Mouse (Mus musculus): ENCODE data around the gene Tmed10. TPM values are rescaled to one million over a fixed set of nuclear protein-coding genes. Genes with fewer than 3 reads are reported as not detected.

The Tmed10 gene
- total RNA-seq, 1 experiment from 2014 or later = 90.3 TPM

- no peak for ATAC-seq (replicated peaks in 1 of 2; ENCODE audit: insufficient read depth in 1 of 2, low FRiP score in 2 of 2, low TSS enrichment in 1 of 2, low read depth in 1 of 2, poor library complexity in 2 of 2, severe bottlenecking in 2 of 2)
These were observed 8.4 kb upstream of the Tmed10 start for GRCm38 (mm10) chr12:85382761-85383680.

DNA sequence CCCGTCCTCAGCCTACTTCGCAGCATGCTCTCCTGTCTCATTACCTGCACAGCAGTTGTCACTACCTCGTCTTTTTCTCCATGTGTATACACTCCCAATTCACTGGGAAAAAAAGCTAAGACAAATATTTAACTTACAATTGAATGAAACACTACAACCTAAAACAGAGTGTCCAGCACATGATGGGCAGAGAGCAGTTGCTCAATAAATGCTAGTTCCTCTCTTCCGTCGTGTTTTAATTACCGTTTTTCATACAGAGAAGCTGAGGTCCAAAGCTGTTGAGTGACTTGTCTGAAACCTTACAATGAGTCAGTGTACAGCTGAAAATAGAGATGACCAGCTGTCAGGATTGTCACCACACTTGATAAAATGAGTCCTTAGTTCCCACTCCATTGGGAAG lies 6.9 kb upstream of the Tmed10 start:
- ATAC-seq (replicated peaks in 1 of 2; ENCODE audit: insufficient read depth in 1 of 2, low FRiP score in 2 of 2, low TSS enrichment in 1 of 2, low read depth in 1 of 2, poor library complexity in 2 of 2, severe bottlenecking in 2 of 2) = no peak

- no peak for ATAC-seq (replicated peaks in 1 of 2; ENCODE audit: insufficient read depth in 1 of 2, low FRiP score in 2 of 2, low TSS enrichment in 1 of 2, low read depth in 1 of 2, poor library complexity in 2 of 2, severe bottlenecking in 2 of 2)
These were observed 6.3 kb upstream of the Tmed10 start for GRCm38 (mm10) chr12:85380942-85381341.

DNA sequence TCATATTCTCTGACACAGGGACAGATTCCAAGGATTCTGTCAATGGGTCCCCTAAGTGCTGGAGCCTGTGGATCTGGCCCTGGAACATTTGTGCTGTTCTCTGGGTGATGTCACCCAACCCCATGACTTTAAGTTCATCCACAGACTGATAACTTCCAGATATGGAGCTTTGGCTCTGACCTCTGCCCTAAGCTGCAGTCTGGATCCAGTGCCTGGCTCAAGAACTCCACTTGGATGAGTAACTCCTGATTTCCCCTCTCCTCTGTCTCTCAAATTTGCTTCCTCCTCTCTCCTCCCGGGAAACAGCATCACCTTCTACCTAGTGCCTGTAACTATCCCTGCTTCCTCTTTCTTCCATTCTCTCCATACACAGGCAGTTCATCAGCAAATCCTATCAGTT lies 5.7 kb upstream of the Tmed10 start:
- ATAC-seq (replicated peaks in 1 of 2; ENCODE audit: insufficient read depth in 1 of 2, low FRiP score in 2 of 2, low TSS enrichment in 1 of 2, low read depth in 1 of 2, poor library complexity in 2 of 2, severe bottlenecking in 2 of 2) = no peak

DNA sequence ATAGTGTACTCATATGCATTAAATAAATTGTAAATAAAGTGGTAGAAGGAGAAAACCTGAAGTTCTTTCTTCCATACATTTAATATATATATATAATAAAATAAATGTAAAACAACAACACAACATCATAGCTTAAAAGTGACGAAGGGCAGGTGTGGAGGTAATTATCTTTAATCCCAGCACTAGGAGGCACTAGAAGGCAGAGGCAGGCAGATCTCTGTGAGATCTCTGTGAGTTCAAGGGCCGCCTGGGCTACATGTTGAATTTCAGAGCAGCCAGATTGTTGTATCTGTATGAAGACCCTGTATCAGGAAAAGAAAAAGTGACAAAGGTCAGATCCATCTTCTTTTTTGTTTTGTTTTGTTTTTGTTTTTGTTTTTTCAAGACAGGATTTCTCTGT lies 3.6 kb upstream of the Tmed10 start:
- ATAC-seq (replicated peaks in 1 of 2; ENCODE audit: insufficient read depth in 1 of 2, low FRiP score in 2 of 2, low TSS enrichment in 1 of 2, low read depth in 1 of 2, poor library complexity in 2 of 2, severe bottlenecking in 2 of 2) = no peak

DNA sequence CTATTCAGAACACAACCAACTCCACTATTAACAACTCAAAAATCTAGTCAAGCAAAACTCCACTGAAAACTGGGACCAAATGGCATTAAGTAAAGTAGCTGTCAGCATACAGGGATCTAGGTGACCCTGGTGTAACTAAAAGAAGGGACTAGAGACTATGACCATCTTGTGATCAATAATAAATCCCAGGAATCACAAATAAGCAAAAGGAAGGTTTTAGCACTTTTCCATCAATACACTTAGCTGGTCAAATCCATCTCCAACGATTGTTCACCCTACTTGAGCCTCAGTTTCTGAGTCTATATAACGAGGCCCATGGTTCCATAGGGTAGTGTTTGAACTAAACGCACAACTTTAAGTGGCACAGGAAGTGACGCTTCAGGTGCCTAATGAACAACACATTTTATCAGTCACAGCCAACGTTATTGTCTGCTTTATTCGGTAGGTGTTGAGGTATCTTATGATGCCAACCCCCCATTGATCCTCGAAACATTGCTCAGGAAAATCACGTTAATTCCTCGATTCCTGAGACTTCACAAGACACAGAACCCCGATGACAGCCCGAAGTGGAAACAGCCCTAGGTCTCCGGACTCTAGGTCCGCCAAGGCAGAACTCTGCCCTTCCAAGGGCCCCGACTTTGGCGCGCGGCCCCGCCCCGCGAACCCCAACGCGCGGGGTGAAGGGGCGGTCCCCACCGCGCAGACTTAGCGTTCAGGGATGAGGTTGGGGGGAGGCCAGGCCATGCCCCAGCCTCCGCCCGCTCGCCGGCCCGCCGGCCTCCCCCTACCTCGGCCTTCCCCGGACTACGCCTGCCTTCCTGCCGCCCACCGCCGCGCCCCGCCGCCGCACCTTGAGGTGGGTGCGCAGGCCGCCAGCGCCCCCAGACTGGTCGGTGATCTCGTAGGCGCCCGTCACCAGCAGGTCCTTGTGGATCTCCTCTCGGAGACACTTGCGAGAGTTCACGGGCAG lies 771 bp downstream of the Tmed10 start:
- peak; percentile 28 to 63; a peak in 2 of 4 replicates for ATAC-seq (replicated peaks in 1 of 2; ENCODE audit: insufficient read depth in 1 of 2, low FRiP score in 2 of 2, low TSS enrichment in 1 of 2, low read depth in 1 of 2, poor library complexity in 2 of 2, severe bottlenecking in 2 of 2)

GRCm38 (mm10) chr12:85372068-85372665 lies 2.5 kb downstream of the Tmed10 start:
- peak; percentile 15 to 34; a peak in 1 of 4 replicates for ATAC-seq (replicated peaks in 1 of 2; ENCODE audit: insufficient read depth in 1 of 2, low FRiP score in 2 of 2, low TSS enrichment in 1 of 2, low read depth in 1 of 2, poor library complexity in 2 of 2, severe bottlenecking in 2 of 2)

DNA sequence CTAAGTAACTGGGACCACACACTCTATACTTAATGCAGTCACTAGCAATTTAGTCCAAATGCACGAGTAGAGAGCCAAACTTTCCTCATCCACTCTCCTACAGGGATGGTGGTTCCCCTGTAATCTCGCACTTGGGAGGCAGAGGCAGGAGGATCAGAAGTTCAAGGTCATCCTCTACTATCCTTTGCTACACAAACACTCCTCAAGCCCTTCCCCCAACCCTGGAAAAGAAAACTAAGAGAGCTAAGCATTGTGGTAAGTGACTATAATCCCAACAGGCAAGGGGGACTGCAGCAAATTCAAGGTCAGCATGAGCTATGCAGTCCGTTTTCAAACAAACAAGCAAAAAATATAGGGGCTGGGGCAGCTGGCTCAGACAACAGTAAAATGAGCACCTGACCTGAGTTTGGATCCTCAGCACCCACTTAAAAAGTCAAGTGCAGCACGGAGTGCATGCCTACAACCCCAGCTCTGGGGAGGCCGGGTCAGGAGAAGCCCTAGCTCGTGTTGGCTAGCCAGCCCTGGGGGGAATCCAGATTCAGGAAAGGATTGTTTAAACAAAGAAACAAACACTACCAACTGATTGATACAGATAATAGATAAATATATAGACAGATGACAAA lies 6.1 kb downstream of the Tmed10 start:
- no peak for ATAC-seq (replicated peaks in 1 of 2; ENCODE audit: insufficient read depth in 1 of 2, low FRiP score in 2 of 2, low TSS enrichment in 1 of 2, low read depth in 1 of 2, poor library complexity in 2 of 2, severe bottlenecking in 2 of 2)

DNA sequence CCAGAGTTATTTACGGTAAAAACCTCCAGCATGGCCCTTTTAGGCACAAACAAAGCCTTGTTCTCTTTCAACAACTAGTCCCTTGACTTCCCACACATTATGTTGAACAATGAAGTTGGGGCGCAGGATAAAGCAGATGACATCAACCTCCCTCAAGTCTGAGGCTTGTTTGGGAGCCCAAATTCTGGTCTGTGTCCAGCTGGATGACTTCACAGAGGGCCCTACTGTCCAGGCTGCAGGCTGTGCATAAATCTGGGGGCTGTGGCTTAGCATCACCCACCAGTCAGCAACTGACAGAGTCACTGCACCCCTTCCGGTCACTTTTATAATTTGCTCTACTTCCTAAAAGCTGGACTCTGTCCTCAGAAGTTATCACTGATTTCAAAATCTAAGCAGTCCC lies 8.4 kb downstream of the Tmed10 start:
- ATAC-seq (replicated peaks in 1 of 2; ENCODE audit: insufficient read depth in 1 of 2, low FRiP score in 2 of 2, low TSS enrichment in 1 of 2, low read depth in 1 of 2, poor library complexity in 2 of 2, severe bottlenecking in 2 of 2) = no peak

- no peak for ATAC-seq (replicated peaks in 1 of 2; ENCODE audit: insufficient read depth in 1 of 2, low FRiP score in 2 of 2, low TSS enrichment in 1 of 2, low read depth in 1 of 2, poor library complexity in 2 of 2, severe bottlenecking in 2 of 2)
These were observed 12.1 kb downstream of the Tmed10 start for GRCm38 (mm10) chr12:85362510-85362909.

GRCm38 (mm10) chr12:85361580-85361979 lies 13.1 kb downstream of the Tmed10 start:
- ATAC-seq (replicated peaks in 1 of 2; ENCODE audit: insufficient read depth in 1 of 2, low FRiP score in 2 of 2, low TSS enrichment in 1 of 2, low read depth in 1 of 2, poor library complexity in 2 of 2, severe bottlenecking in 2 of 2) = no peak

DNA sequence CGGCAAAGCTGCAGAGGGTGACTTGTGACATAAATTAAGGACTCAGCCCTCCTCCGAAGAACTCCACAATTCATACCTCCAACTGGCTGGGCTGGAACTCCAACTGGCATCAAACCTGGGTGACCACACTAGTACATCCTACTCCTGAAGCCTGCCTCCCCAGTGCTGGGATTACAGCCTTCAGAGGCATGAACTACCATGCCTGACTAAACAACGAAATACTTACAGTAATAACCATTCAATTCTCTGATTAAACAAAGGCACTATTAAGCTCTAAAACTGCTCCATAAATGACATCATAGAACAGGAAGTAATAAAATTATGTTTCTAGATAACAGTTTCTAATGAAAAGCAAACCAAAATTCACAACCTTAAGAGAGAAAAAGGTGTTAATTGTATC lies 13.5 kb downstream of the Tmed10 start:
- no peak for ATAC-seq (replicated peaks in 1 of 2; ENCODE audit: insufficient read depth in 1 of 2, low FRiP score in 2 of 2, low TSS enrichment in 1 of 2, low read depth in 1 of 2, poor library complexity in 2 of 2, severe bottlenecking in 2 of 2)

DNA sequence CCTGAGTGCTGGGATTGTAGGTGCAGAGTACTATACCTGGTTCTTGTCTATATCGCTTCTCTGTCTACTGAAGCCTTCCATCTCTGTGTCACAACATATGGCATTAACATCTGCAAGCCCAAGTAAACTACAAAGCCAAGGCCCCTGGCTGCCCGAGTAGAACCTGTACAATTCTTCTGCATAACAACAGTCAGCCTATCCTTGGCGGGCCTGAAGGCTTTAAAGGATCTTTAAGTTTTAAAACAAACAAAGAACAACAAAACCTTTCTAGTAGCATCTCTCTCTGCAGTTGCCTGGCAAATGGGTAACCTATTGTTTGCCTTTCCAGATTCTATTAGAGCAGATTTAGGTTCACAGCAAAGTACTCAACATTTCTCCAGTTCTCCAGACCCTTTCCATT lies 20.6 kb downstream of the Tmed10 start:
- ATAC-seq (replicated peaks in 1 of 2; ENCODE audit: insufficient read depth in 1 of 2, low FRiP score in 2 of 2, low TSS enrichment in 1 of 2, low read depth in 1 of 2, poor library complexity in 2 of 2, severe bottlenecking in 2 of 2) = no peak

DNA sequence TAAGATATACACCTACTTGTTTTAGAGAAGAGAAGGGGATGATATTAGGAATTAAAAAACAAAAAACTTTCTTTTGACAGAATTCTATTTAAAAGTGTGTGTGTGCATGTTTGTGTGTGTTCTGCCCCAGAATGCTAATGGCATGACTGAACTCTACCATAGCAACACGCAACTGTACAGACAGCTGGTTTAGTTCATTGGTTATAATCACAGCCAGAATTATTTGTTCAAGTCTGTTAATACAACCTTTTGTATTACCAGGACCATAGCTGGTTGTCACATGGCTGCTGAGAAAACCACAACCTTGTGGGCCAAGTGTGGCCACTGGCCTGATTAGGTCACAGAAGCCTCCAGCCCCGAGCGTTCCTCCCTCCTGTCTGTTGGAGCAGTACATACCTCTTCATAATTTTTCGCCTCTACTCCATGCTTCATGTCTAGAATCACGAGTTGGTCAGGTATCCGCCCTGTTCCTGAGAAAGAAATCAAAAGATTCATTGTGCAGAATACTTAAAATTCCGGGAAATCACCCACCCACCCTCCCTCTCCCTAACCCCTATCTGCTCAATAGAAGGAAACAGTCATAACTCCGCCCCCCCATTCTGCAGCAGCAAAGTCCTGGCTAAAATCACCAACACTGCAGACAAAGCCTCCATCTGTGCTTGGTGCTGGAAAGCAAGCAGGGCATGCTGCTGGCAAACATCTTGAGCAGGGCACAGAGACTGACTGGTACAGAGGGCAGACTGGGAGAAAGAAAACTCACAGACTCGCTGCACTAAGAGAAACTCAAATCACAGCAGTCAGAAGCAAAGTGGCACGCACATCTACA lies 24.0 kb downstream of the Tmed10 start:
- ATAC-seq (replicated peaks in 1 of 2; ENCODE audit: insufficient read depth in 1 of 2, low FRiP score in 2 of 2, low TSS enrichment in 1 of 2, low read depth in 1 of 2, poor library complexity in 2 of 2, severe bottlenecking in 2 of 2) = no peak

DNA sequence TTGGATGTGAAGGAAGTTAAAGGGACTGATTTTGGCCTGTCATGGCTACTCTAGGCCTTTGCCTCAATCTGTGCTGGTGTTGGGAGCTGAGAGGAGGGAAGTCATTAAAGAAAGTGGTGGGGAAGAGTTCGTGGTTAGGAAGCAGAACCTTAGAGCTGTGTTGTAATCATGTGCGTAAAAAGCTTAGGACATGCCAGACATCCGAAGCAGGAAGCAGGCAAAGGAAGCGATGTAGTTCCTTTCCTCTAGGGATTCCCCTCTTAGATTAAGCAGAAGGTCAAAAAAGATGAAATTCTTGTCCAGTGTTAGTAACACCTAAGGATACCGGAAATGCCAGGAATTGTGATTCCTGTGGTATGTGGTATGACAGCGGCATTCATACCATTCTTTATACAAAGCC lies 26.3 kb downstream of the Tmed10 start:
- ATAC-seq (replicated peaks in 1 of 2; ENCODE audit: insufficient read depth in 1 of 2, low FRiP score in 2 of 2, low TSS enrichment in 1 of 2, low read depth in 1 of 2, poor library complexity in 2 of 2, severe bottlenecking in 2 of 2) = peak; percentile 42 to 66; a peak in 1 of 4 replicates

GRCm38 (mm10) chr12:85347196-85347595 lies 27.5 kb downstream of the Tmed10 start:
- ATAC-seq (replicated peaks in 1 of 2; ENCODE audit: insufficient read depth in 1 of 2, low FRiP score in 2 of 2, low TSS enrichment in 1 of 2, low read depth in 1 of 2, poor library complexity in 2 of 2, severe bottlenecking in 2 of 2) = no peak
